9 mouse cellular contexts compared by ENCODE assay signal in the genomic region with DNA sequence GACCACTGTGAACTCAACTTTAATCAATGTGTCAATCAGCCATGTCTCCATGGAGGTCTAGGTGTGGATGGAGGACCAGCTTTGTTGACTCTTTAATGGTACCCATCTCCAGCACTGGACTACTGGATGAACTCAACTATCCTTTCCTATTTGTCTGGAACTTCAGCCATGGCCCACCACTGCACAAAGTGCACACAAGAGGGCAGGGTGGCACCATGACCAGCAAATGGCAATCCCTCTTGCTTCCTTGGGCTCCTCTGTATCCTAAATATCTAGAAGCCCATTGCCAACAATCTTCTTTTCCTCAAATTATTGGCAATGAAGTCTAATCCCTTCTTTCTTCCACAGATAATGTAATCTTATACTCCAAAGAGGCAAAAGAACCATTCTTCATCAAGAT. TPM values are rescaled to one million over a fixed set of nuclear protein-coding genes. Genes with fewer than 3 reads are reported as not detected.
A peak's percentile ranks its signal among the peaks of the same experiment; 100 is the strongest.
DNase-seq lines count a peak whose midpoint lies in the region; ATAC-seq and TF ChIP-seq lines count a peak whose summit lies in the region.
"Had no signal": no experiment of that assay in that cellular context is flagged by ENCODE, and none has a peak within 500 bp of the region (broad histone marks: within the 10 kb centered on the region; RNA-seq: fewer than 3 reads in every experiment).

No protein-coding gene starts in this region.

- intact Hi-C loops in heart, postnatal 14 days (cut with DNase I): loop anchor here (5.0 kb wide), 1 partner anchor 392 kb away; no protein-coding TSS in a partner anchor

- DNase-seq in heart, postnatal 14 days: peak; percentile 11 to 42
- DNase-seq in heart, adult 11 months: no peak
- DNase-seq in liver, postnatal 0 days: no peak
- DNase-seq in liver, embryonic 11.5 days (ENCODE audit: low spot score): no peak
- peak; percentile 8 for DNase-seq in adrenal gland, postnatal 25 days
- DNase-seq in kidney, postnatal 14 days: peak; percentile 14
- DNase-seq: gastrocnemius, postnatal 36 days had no signal

- no peaks in the 10 kb centered on the region for H3K4me1 ChIP-seq in liver, postnatal 0 days (ENCODE audit: insufficient read depth)
- H3K4me1 ChIP-seq in liver, embryonic 11.5 days (replicated peaks; ENCODE audit: control insufficient read depth, insufficient read depth, low read length): no peaks in the 10 kb centered on the region
- H3K4me1 ChIP-seq: lung, embryonic 15.5 days had no signal

- ATAC-seq in liver, postnatal 0 days: no peak
- no peak for ATAC-seq in liver, embryonic 11.5 days (replicated peaks; ENCODE audit: low FRiP score)
- ATAC-seq in monocyte, adult 5-6 weeks (replicated peaks; ENCODE audit: insufficient number of reproducible peaks, low FRiP score, low TSS enrichment, poor library complexity, severe bottlenecking): no peak

- TF ChIP-seq CTCF in liver, postnatal 0 days (IDR thresholded peaks at IDR 0.05; ENCODE audit: low read depth): peak; percentile 43

- no peaks in the 10 kb centered on the region for H3K36me3 ChIP-seq in liver, postnatal 0 days (replicated peaks; ENCODE audit: insufficient read depth, low read length)
- no peaks in the 10 kb centered on the region for H3K36me3 ChIP-seq in liver, embryonic 11.5 days (ENCODE audit: control insufficient read depth, insufficient read depth, low read length)
- H3K36me3 ChIP-seq: lung, embryonic 15.5 days had no signal

- H3K9me3 ChIP-seq in liver, postnatal 0 days (ENCODE audit: low read length): no peaks in the 10 kb centered on the region
- H3K9me3 ChIP-seq in liver, embryonic 11.5 days (ENCODE audit: control insufficient read depth, low read length): no peaks in the 10 kb centered on the region
- H3K9me3 ChIP-seq: lung, embryonic 15.5 days had no signal

- no peak for TF ChIP-seq EP300 in liver, postnatal 0 days (IDR thresholded peaks at IDR 0.05; ENCODE audit: low read depth)

- no peak overlapping the region for H3K9ac ChIP-seq in liver, postnatal 0 days (replicated peaks)
- no peak overlapping the region for H3K9ac ChIP-seq in liver, embryonic 11.5 days (ENCODE audit: low read depth, low read length)
- H3K9ac ChIP-seq: lung, embryonic 15.5 days had no signal

- no peaks in the 10 kb centered on the region for H3K27me3 ChIP-seq in liver, postnatal 0 days (ENCODE audit: insufficient read depth, low read length)
- no peaks in the 10 kb centered on the region for H3K27me3 ChIP-seq in liver, embryonic 11.5 days (replicated peaks; ENCODE audit: control insufficient read depth, insufficient read depth, low read length)
- H3K27me3 ChIP-seq: lung, embryonic 15.5 days had no signal

- no peak overlapping the region for H3K4me2 ChIP-seq in liver, postnatal 0 days (ENCODE audit: low read depth, low read length)
- no peak overlapping the region for H3K4me2 ChIP-seq in liver, embryonic 11.5 days
- H3K4me2 ChIP-seq: lung, embryonic 15.5 days had no signal

- H3K4me3 ChIP-seq in liver, postnatal 0 days (ENCODE audit: low read depth, low read length): no peak overlapping the region
- no peak overlapping the region for H3K4me3 ChIP-seq in liver, embryonic 11.5 days (ENCODE audit: low read depth, low read length)
- H3K4me3 ChIP-seq: lung, embryonic 15.5 days had no signal

- no peak overlapping the region for H3K27ac ChIP-seq in liver, postnatal 0 days (ENCODE audit: low read depth)
- no peak overlapping the region for H3K27ac ChIP-seq in liver, embryonic 11.5 days (ENCODE audit: low read depth, low read length)
- H3K27ac ChIP-seq: lung, embryonic 15.5 days had no signal

RNA-seq across cellular contexts. Expression of a gene that starts 55.6 kb away (rescaled TPM):
- not detected for total RNA-seq in heart, postnatal 14 days (2021)
- not detected in 2 replicates for polyA plus RNA-seq in liver, postnatal 0 days (2015; fragmentation: Nextera tagmentation; extraction: Ambion mirVana)
- polyA plus RNA-seq in liver, embryonic 11.5 days (2014; fragmentation: Nextera tagmentation; extraction: Ambion mirVana): not detected in 2 replicates
- total RNA-seq in adrenal gland, postnatal 25 days (2021): 0.30 TPM in 1 of 2 replicates, not detected in the other
- not detected in 3 replicates for total RNA-seq in monocyte, adult 5-6 weeks (2017)
- total RNA-seq: gastrocnemius, postnatal 36 days had no signal

Comparison
In these comparisons a context has a peak if more than half of its experiments do, and no peak if none do; other contexts are left out.
1. DNase-seq: peak in heart, postnatal 14 days (2 of 2), adrenal gland, postnatal 25 days (single experiment) and kidney, postnatal 14 days (single experiment); none in heart, adult 11 months (single experiment), liver, postnatal 0 days (single experiment) and liver, embryonic 11.5 days (single experiment).